Mouse (Mus musculus) embryonic facial prominence, embryonic 11.5 days (tissue): Measurements from ENCODE around the gene Map3k20. TPM values are rescaled to one million over a fixed set of nuclear protein-coding genes. Genes with fewer than 3 reads are reported as not detected.

Experiments
- ATAC-seq: fragments of 200-750 bp; cut with Nextera tagmentation; replicated peaks from 2 replicates; pipeline ENCODE4 v1.8.0; 2017; ENCODE audit warnings: low read depth; ENCODE audit not compliant: insufficient number of reproducible peaks, low FRiP score, low TSS enrichment
- DNase-seq: peaks from one replicate; pipeline ENCODE4 v3.0.0-alpha.2; 2015; ENCODE audit warnings: low spot score
- H3K27ac ChIP-seq: fragments of 300-500 bp; sonication (generic); replicated peaks from 2 replicates; pipeline ENCODE4 v1.5.1; 2014; ENCODE audit warnings: mild to moderate bottlenecking, low read depth, low read length, control low read depth
- H3K27me3 ChIP-seq: fragments of 300-500 bp; sonication (generic); 2 replicates; pipeline ENCODE4 v1.6.1; 2014; ENCODE audit warnings: mild to moderate bottlenecking, low read length, moderate library complexity, mixed read lengths; ENCODE audit not compliant: control insufficient read depth, insufficient read depth
- H3K36me3 ChIP-seq: fragments of 300-500 bp; sonication (generic); replicated peaks from 2 replicates; pipeline ENCODE4 v1.6.1; 2014; ENCODE audit warnings: low read depth, mild to moderate bottlenecking, low read length, moderate library complexity, mixed read lengths; ENCODE audit not compliant: control insufficient read depth, insufficient read depth
- H3K4me1 ChIP-seq: fragments of 300-500 bp; sonication (generic); 2 replicates; pipeline ENCODE4 v1.6.1; 2014; ENCODE audit warnings: low read length, mixed read lengths; ENCODE audit not compliant: control insufficient read depth, insufficient read depth
- H3K4me2 ChIP-seq: fragments of 300-500 bp; sonication (generic); 2 replicates; pipeline ENCODE4 v1.6.1; 2014; ENCODE audit warnings: low read depth, mild to moderate bottlenecking, control low read depth, low read length, moderate library complexity
- H3K4me3 ChIP-seq: fragments of 300-500 bp; sonication (generic); 2 replicates; pipeline ENCODE4 v1.5.1; 2014; ENCODE audit warnings: low read depth, low read length, control low read depth
- H3K9ac ChIP-seq: fragments of 300-500 bp; sonication (generic); replicated peaks from 2 replicates; pipeline ENCODE4 v1.6.1; 2014; ENCODE audit warnings: mild to moderate bottlenecking, control low read depth, low read length
- H3K9me3 ChIP-seq: fragments of 300-500 bp; sonication (generic); replicated peaks from 2 replicates; pipeline ENCODE4 v1.6.1; 2016; ENCODE audit warnings: mild to moderate bottlenecking, low read length, inconsistent platforms, mixed read lengths; ENCODE audit not compliant: control insufficient read depth
- WGBS: fragments of 180-500 bp; shearing (Covaris S2); extraction: QIAGEN DNeasy Blood & Tissue Kit; methylation state at CpG from one replicate; pipeline ENCODE4 v1.1.7; 2014; 5-methylcytosine and 5-hydroxymethylcytosine counted together
- polyA plus RNA-seq: library from polyadenylated mRNA; unstranded; fragments of >200 nt; fragmentation: Nextera tagmentation; extraction: Ambion mirVana; gene quantifications from 2 replicates; pipeline ENCODE4 v1.2.1, GENCODE M21; 2014

The Map3k20 gene
- polyA plus RNA-seq, 1 experiment from 2014 or later: 8.8 TPM

- no peak overlapping the region for H3K4me3 ChIP-seq
- H3K36me3 ChIP-seq: no peaks in the 10 kb centered on the region
- 91% methylated on average over 3 of the region's 3 CpGs for WGBS
- H3K4me2 ChIP-seq: no peak overlapping the region
- H3K27me3 ChIP-seq: no peaks in the 10 kb centered on the region
- ATAC-seq (no peak), DNase-seq (no peak)
- H3K9me3 ChIP-seq: no peaks in the 10 kb centered on the region
- no peaks in the 10 kb centered on the region for H3K4me1 ChIP-seq
- H3K9ac ChIP-seq: no peak overlapping the region
- no peak overlapping the region for H3K27ac ChIP-seq
Observed at GRCm38 (mm10) chr2:72446106-72446505, 160.7 kb downstream of the Map3k20 start.

- Histone ChIP-seq H3K9ac (no peak overlapping the region), H3K4me1 (no peaks in the 10 kb centered on the region), H3K4me2 (no peak overlapping the region), H3K9me3 (no peaks in the 10 kb centered on the region), H3K27me3 (no peaks in the 10 kb centered on the region), H3K4me3 (no peak overlapping the region), H3K27ac (no peak overlapping the region), H3K36me3 (no peaks in the 10 kb centered on the region)
- no peak for ATAC-seq
- DNase-seq: no peak
- 53% methylated on average over 5 of the region's 5 CpGs for WGBS
Observed at GRCm38 (mm10) chr2:72446615-72447014, 161.2 kb downstream of the Map3k20 start.

- Histone ChIP-seq H3K4me1 (no peaks in the 10 kb centered on the region), H3K27me3 (no peaks in the 10 kb centered on the region), H3K4me2 (no peak overlapping the region), H3K27ac (no peak overlapping the region), H3K9me3 (no peaks in the 10 kb centered on the region), H3K9ac (no peak overlapping the region), H3K36me3 (no peaks in the 10 kb centered on the region), H3K4me3 (no peak overlapping the region)
- no peak for ATAC-seq
- DNase-seq: no peak
- WGBS: 40% methylated on average over 3 of the region's 3 CpGs
Observed at GRCm38 (mm10) chr2:72453563-72453962, 168.1 kb downstream of the Map3k20 start.

- no peaks in the 10 kb centered on the region for H3K9me3 ChIP-seq
- no peak overlapping the region for H3K4me2 ChIP-seq
- no peak overlapping the region for H3K4me3 ChIP-seq
- H3K27ac ChIP-seq: no peak overlapping the region
- WGBS: 63% methylated on average over 1 of the region's 1 CpGs
- H3K9ac ChIP-seq: no peak overlapping the region
- ATAC-seq: no peak
- H3K36me3 ChIP-seq: no peaks in the 10 kb centered on the region
- DNase-seq: no peak
- no peaks in the 10 kb centered on the region for H3K27me3 ChIP-seq
- no peaks in the 10 kb centered on the region for H3K4me1 ChIP-seq
Observed at GRCm38 (mm10) chr2:72456189-72456588, 170.8 kb downstream of the Map3k20 start.

- Histone ChIP-seq H3K27me3 (no peaks in the 10 kb centered on the region), H3K4me1 (no peaks in the 10 kb centered on the region), H3K4me3 (no peak overlapping the region), H3K4me2 (no peak overlapping the region), H3K36me3 (no peaks in the 10 kb centered on the region), H3K9me3 (no peaks in the 10 kb centered on the region), H3K27ac (no peak overlapping the region), H3K9ac (no peak overlapping the region)
- ATAC-seq (no peak), DNase-seq (no peak)
- WGBS: 48% methylated on average over 7 of the region's 7 CpGs
Observed at GRCm38 (mm10) chr2:72464376-72465014, 179.1 kb downstream of the Map3k20 start.

- ATAC-seq: no peak
- H3K4me3 ChIP-seq: no peak overlapping the region
- no peak overlapping the region for H3K4me2 ChIP-seq
- WGBS: 85% methylated on average over 1 of the region's 1 CpGs
- H3K9ac ChIP-seq: no peak overlapping the region
- no peaks in the 10 kb centered on the region for H3K27me3 ChIP-seq
- DNase-seq: no peak
- no peak overlapping the region for H3K27ac ChIP-seq
- no peaks in the 10 kb centered on the region for H3K4me1 ChIP-seq
- H3K9me3 ChIP-seq: no peaks in the 10 kb centered on the region
- no peaks in the 10 kb centered on the region for H3K36me3 ChIP-seq
Observed at GRCm38 (mm10) chr2:72467604-72468003, 182.2 kb downstream of the Map3k20 start.

GRCm38 (mm10) chr2:72471415-72472070 is 186.1 kb downstream of the Map3k20 start:
- ATAC-seq (no peak; the same call in 1 of the 2 replicates), DNase-seq (peak; percentile 41)
- no peak overlapping the region for H3K9ac ChIP-seq
- no peaks in the 10 kb centered on the region for H3K27me3 ChIP-seq
- H3K4me3 ChIP-seq: no peak overlapping the region
- no peaks in the 10 kb centered on the region for H3K36me3 ChIP-seq
- no peak overlapping the region for H3K4me2 ChIP-seq
- H3K9me3 ChIP-seq: no peaks in the 10 kb centered on the region
- 41% methylated on average over 16 of the region's 16 CpGs for WGBS
- H3K27ac ChIP-seq: no peak overlapping the region
- no peaks in the 10 kb centered on the region for H3K4me1 ChIP-seq

- H3K27me3 ChIP-seq: no peaks in the 10 kb centered on the region
- no peak overlapping the region for H3K4me3 ChIP-seq
- H3K9me3 ChIP-seq: no peaks in the 10 kb centered on the region
- H3K4me2 ChIP-seq: no peak overlapping the region
- 31% methylated on average over 7 of the region's 7 CpGs for WGBS
- H3K4me1 ChIP-seq: no peaks in the 10 kb centered on the region
- ATAC-seq: no peak
- DNase-seq: peak; percentile 21
- no peaks in the 10 kb centered on the region for H3K36me3 ChIP-seq
- no peak overlapping the region for H3K9ac ChIP-seq
- H3K27ac ChIP-seq: no peak overlapping the region
Observed at GRCm38 (mm10) chr2:72474531-72475287, 189.3 kb downstream of the Map3k20 start.
